Mouse (Mus musculus) neural tube, embryonic 15.5 days (tissue): ENCODE data around the gene Myo1f. TPM values are rescaled to one million over a fixed set of nuclear protein-coding genes. Genes with fewer than 3 reads are reported as not detected.
"Not testable (repeated sequence)": the region's sequence is repeated elsewhere in the genome, so short reads cannot be mapped to it uniquely, and the experiment has no call there.

ENCODE experiments used
- ATAC-seq: fragments of 200-750 bp; cut with Nextera tagmentation; 2 replicates; pipeline ENCODE4 v1.8.0; 2017; ENCODE audit warnings: mild to moderate bottlenecking, moderate TSS enrichment, moderate library complexity; ENCODE audit not compliant: low FRiP score
- H3K27ac ChIP-seq: fragments of 300-500 bp; sonication (generic); replicated peaks from 2 replicates; pipeline ENCODE4 v1.5.1; 2015; ENCODE audit warnings: mild to moderate bottlenecking, inconsistent platforms
- H3K27me3 ChIP-seq: fragments of 300-500 bp; sonication (generic); replicated peaks from 2 replicates; pipeline ENCODE4 v1.6.1; 2015; ENCODE audit warnings: inconsistent platforms
- H3K36me3 ChIP-seq: fragments of 300-500 bp; sonication (generic); 2 replicates; pipeline ENCODE4 v1.6.1; 2015; ENCODE audit warnings: inconsistent platforms
- H3K4me1 ChIP-seq: fragments of 300-500 bp; sonication (generic); 2 replicates; pipeline ENCODE4 v1.6.1; 2015; ENCODE audit warnings: inconsistent platforms
- H3K4me2 ChIP-seq: fragments of 300-500 bp; sonication (generic); 2 replicates; pipeline ENCODE4 v1.6.1; 2015; ENCODE audit warnings: inconsistent platforms, mild to moderate bottlenecking, moderate library complexity
- H3K4me3 ChIP-seq: fragments of 300-500 bp; sonication (generic); replicated peaks from 2 replicates; pipeline ENCODE4 v1.5.1; 2015; ENCODE audit warnings: mild to moderate bottlenecking, inconsistent platforms
- H3K9ac ChIP-seq: fragments of 300-500 bp; sonication (generic); replicated peaks from 2 replicates; pipeline ENCODE4 v1.6.1; 2015; ENCODE audit warnings: mild to moderate bottlenecking, inconsistent platforms
- H3K9me3 ChIP-seq: fragments of 300-500 bp; sonication (generic); replicated peaks from 2 replicates; pipeline ENCODE4 v1.6.1; 2016; ENCODE audit warnings: inconsistent platforms
- WGBS: fragments of 180-500 bp; shearing (Covaris S2); methylation state at CpG from one replicate; pipeline ENCODE4 v1.1.7; 2015; ENCODE audit warnings: mixed read lengths; 5-methylcytosine and 5-hydroxymethylcytosine counted together
- polyA plus RNA-seq: library from polyadenylated mRNA; unstranded; fragments of >200 nt; fragmentation: Nextera tagmentation; extraction: Ambion mirVana; gene quantifications from 2 replicates; pipeline ENCODE4 v1.2.1, GENCODE M21; 2015

Myo1f gene
- polyA plus RNA-seq, 1 experiment from 2014 or later: 2.1 TPM

GRCm38 (mm10) chr17:33597271-33597670 is 41.8 kb downstream of the Myo1f start:
- Histone ChIP-seq H3K27me3 (no peaks in the 10 kb centered on the region), H3K4me1 (no peaks in the 10 kb centered on the region), H3K4me2 (no peak overlapping the region), H3K9ac (no peak overlapping the region), H3K9me3 (no peaks in the 10 kb centered on the region), H3K36me3 (no peaks in the 10 kb centered on the region), H3K4me3 (no peak overlapping the region), H3K27ac (no peak overlapping the region)
- no peak for ATAC-seq

DNA sequence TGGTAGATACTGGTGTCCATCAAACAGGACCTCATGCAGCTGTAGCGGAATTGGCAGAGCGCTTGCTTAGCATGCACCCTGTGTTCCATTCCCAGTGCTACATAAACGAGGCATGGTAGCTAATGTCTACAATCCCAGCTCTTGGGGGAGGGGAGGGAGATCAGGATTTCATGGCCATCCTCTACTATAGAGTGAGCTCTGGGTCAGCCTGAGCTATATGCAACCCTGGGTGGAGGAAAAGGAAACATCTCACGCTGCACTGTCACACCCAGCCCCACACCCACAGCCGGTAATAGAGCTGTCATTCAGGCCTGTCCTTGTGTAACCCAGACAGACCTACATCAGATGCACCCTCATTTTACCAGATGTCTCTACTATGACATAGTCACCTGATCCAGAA is 43.0 kb downstream of the Myo1f start:
- Histone ChIP-seq H3K27me3 (no peaks in the 10 kb centered on the region), H3K4me2 (no peak overlapping the region), H3K4me1 (no peaks in the 10 kb centered on the region), H3K4me3 (no peak overlapping the region), H3K9ac (no peak overlapping the region), H3K36me3 (no peaks in the 10 kb centered on the region), H3K9me3 (no peaks in the 10 kb centered on the region), H3K27ac (no peak overlapping the region)
- WGBS: 94% methylated on average over 5 of the region's 5 CpGs
- ATAC-seq: no peak

DNA sequence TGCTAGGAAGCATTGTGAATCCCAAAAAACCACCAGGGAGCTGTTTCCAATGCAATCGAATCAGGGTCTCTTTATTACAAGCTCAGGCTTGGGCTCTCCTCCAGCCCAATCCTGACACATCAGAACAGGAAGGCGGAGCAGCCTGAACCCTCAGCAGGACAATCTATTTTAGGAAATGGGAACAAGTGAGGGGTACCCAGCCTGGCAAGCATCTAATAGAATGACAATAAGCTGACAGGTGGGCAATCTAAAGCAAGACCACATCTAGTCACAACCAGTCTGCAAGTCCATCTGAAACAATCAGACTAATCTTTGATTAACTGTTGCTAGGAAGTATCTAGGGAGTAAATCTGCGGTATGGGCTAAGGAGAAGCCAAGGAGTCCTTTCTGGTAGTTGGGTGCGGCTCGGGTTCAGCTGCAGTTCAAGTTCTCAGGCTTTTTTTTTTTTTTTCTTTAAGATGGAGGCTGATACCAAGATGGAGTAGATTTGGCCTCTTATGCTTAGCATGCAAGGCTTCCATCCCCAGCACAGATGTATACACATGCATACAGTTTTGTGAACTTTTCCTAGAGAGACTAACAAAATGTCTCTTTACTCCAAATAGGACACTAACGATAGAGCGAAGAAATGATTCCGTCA is 44.4 kb downstream of the Myo1f start:
- no peaks in the 10 kb centered on the region for H3K27me3 ChIP-seq
- no peak for ATAC-seq
- H3K27ac ChIP-seq: no peak overlapping the region
- H3K36me3 ChIP-seq: no peaks in the 10 kb centered on the region
- no peaks in the 10 kb centered on the region for H3K9me3 ChIP-seq
- H3K4me3 ChIP-seq: no peak overlapping the region
- 87% methylated on average over 8 of the region's 8 CpGs for WGBS
- no peak overlapping the region for H3K9ac ChIP-seq
- H3K4me2 ChIP-seq: no peak overlapping the region
- no peaks in the 10 kb centered on the region for H3K4me1 ChIP-seq

DNA sequence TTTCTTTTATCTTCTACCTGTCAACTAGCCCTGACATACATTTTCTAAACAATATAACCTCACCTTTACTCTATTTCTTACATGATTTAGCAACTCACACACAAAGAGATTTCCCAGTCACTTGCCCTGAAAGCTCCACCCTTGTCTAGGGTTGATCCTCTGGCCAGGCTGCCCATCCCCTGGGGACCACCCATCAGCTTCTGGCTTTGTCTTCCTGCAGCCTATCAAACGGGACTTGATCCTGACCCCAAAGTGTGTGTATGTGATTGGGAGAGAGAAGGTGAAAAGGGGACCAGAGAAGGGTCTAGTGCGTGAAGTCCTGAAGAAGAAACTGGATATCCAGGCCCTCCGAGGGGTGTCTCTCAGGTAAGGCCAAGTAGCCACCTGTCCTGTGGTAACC is 45.3 kb downstream of the Myo1f start:
- Histone ChIP-seq H3K4me3 (no peak overlapping the region), H3K27me3 (no peaks in the 10 kb centered on the region), H3K36me3 (no peaks in the 10 kb centered on the region), H3K9me3 (no peaks in the 10 kb centered on the region), H3K27ac (no peak overlapping the region), H3K9ac (no peak overlapping the region), H3K4me1 (no peaks in the 10 kb centered on the region), H3K4me2 (no peak overlapping the region)
- 87% methylated on average over 3 of the region's 3 CpGs for WGBS
- no peak for ATAC-seq

- Histone ChIP-seq H3K9ac (no peak overlapping the region), H3K36me3 (no peaks in the 10 kb centered on the region), H3K4me3 (no peak overlapping the region), H3K4me2 (no peak overlapping the region), H3K27ac (no peak overlapping the region), H3K27me3 (no peaks in the 10 kb centered on the region), H3K9me3 (no peaks in the 10 kb centered on the region), H3K4me1 (no peaks in the 10 kb centered on the region)
- 83% methylated on average over 12 of the region's 12 CpGs for WGBS
- no peak for ATAC-seq
Observed at GRCm38 (mm10) chr17:33601947-33602346, 46.4 kb downstream of the Myo1f start.

DNA sequence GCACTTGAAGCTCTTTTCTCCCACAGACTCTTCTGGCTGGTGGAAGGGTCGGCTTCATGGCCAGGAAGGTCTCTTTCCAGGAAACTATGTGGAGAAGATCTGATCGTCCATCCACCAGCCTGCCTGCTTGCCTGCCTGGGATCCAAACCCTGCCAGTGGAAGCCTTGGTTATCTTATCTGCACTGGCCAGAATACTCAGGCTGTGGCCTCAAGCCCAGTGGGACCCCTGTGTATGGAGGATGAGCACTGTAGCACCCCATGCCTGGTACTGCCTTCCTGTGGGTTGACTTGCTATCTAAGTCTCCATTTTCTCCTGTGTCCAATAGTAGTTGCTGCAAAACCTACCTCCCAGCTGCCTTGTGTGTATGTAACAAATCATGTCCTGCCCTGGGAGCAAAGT is 51.8 kb downstream of the Myo1f start:
- no peak overlapping the region for H3K4me2 ChIP-seq
- no peak for ATAC-seq
- no peak overlapping the region for H3K9ac ChIP-seq

DNA sequence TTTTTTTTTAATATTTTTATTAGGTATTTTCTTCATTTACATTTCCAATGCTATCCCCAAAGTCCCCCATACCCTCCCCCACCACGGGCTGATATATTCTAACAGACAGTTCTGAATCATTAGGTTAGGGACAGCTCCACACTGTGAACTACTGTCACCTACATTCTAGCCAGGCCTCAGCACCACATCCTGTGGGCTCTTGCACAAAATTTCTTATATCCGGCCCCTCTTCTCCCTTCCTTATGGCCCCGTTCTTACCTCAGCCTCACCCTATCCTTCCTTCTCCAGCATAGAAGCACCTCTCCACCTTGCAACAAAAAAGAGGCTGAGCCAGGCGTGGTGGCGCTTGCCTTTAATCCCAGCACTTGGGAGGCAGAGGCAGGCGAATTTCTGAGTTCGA is 55.0 kb downstream of the Myo1f start:
- WGBS: 94% methylated on average over 7 of the region's 7 CpGs
- Histone ChIP-seq H3K36me3 (no peaks in the 10 kb centered on the region), H3K9ac (no peak overlapping the region), H3K27ac (no peak overlapping the region), H3K4me1 (no peaks in the 10 kb centered on the region), H3K4me2 (no peak overlapping the region), H3K27me3 (no peaks in the 10 kb centered on the region), H3K4me3 (no peak overlapping the region), H3K9me3 (no peaks in the 10 kb centered on the region)
- no peak for ATAC-seq

More for the DNA sequence above, 51.8 kb downstream of the Myo1f start:
- Histone ChIP-seq H3K4me1 (no peaks in the 10 kb centered on the region), H3K9me3 (no peaks in the 10 kb centered on the region), H3K4me3 (no peak overlapping the region), H3K27me3 (no peaks in the 10 kb centered on the region), H3K36me3 (no peaks in the 10 kb centered on the region), H3K27ac (no peak overlapping the region)
- 88% methylated on average over 2 of the region's 2 CpGs for WGBS

- not testable (repeated sequence) for H3K4me1 ChIP-seq, H3K4me2 ChIP-seq, H3K36me3 ChIP-seq, H3K27ac ChIP-seq, ATAC-seq, H3K4me3 ChIP-seq, H3K9me3 ChIP-seq, H3K9ac ChIP-seq, H3K27me3 ChIP-seq
- 92% methylated on average over 5 of the region's 5 CpGs for WGBS
Observed at GRCm38 (mm10) chr17:33613726-33614125, 58.2 kb downstream of the Myo1f start.

DNA sequence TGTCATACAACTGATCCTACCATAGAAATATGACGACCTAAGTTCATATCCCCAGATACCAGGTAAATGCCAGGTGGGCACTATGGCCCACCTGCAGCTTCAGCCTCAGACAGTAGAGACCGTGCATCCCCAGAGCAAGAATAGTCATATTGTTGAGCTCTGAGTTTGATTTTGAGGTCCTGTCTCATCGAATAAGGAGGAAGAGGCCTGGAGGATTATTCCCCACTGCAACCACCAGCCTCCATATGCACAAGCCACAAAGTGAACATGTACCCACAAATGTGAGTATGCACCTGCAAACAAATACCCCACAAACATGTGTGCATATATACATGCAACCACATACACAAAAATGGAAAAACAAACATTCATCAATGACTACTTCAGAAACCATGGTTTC is 71.8 kb downstream of the Myo1f start:
- ATAC-seq: no peak
- Histone ChIP-seq H3K9me3 (no peaks in the 10 kb centered on the region), H3K36me3 (peaks cover 7% of the 10 kb centered on the region), H3K9ac (no peak overlapping the region), H3K27ac (no peak overlapping the region), H3K4me2 (no peak overlapping the region), H3K4me3 (no peak overlapping the region), H3K4me1 (peaks cover 27% of the 10 kb centered on the region), H3K27me3 (no peaks in the 10 kb centered on the region)
- WGBS: 93% methylated on average over 3 of the region's 3 CpGs

DNA sequence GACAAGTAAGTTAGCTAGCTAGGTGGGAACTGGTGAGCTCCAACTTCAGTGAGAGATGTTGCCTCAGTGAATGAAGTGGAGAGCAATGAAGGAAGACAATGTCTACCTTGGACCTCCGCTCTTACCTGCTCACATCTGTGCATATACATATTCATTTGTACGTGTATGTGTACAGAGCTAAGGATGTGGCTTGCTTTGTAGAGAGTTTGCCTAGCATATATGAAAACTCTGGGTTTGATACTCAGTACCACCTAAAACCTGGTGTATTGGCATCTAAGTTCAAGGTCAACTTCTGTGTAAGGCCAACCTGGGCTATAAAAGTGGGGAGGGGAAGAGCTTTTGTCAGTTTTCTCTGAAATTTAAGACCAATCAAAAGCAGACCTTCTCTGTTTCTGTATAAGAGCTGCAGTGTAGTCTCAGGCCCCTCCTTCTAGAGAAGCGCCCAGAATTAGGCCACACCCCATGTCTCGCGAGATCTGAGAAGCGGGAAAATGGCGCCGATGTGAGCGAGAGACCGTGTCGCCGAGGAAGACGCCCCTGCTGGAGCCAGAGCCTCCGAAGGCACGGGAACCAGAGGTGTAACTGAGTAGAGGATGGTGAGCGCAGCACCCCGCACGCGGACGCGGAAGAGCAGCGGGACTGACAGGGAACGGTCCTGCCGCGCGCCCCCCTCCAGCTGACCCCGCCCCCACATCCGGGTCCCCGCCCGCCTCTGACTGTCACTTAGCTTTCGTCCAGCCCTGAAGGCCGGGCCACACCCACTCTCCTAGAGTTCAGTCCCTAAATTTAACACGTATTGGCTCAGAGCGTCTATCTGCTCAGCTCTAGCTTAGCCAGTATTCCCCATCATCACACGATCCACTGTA is 73.3 kb downstream of the Myo1f start, which contains the start of gene Zfp414:
Zfp414 (plus strand) TSS at position 470 of the 866 bp plus-strand sequence.
- H3K9me3 ChIP-seq: no peaks in the 10 kb centered on the region
- peak within 1 kb of the TSS; percentile 78 for H3K4me3 ChIP-seq
- no peaks in the 10 kb centered on the region for H3K27me3 ChIP-seq
- H3K4me2 ChIP-seq: peak within 1 kb of the TSS; percentile 81
- 4% methylated on average over 35 of the region's 35 CpGs for WGBS
- peak within 1 kb of the TSS; percentile 85 for H3K9ac ChIP-seq
- peak; percentile 97 for ATAC-seq
- peaks cover 12% of the 10 kb centered on the region for H3K36me3 ChIP-seq
- peaks cover 27% of the 10 kb centered on the region for H3K4me1 ChIP-seq
- peak within 1 kb of the TSS; percentile 99 for H3K27ac ChIP-seq

DNA sequence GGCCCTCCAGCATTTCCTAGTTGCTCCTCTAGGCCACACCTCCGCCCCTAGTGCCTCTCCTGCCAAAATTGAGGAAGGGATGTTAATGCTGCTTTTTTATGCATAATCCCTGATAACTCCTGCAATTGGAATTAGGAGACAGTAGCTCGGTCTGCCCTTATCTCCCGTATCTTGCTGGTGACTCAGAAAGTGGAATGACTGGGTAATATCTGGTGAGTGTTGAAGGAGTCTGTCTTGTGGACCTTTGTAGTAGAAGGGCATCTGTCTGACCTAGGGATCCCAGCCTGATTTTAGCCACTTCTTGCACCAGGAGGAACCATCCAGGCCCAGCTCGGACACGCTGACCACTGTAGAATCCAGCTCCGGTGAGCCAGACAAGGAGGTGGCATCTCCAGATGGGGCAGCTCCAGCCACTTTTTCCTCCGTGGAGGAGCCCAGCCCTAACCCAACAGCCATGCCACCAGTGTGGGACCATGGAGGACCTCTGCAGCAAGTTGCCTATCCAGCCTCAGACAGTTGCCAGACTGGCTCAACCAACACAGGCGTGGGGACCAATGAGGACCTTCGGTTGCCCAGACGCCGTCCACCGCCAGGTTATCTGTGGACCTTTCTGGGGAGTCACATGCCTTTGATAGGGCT is 74.1 kb downstream of the Myo1f start:
- Histone ChIP-seq H3K9ac (peak overlapping the region; percentile 85), H3K36me3 (peaks cover 18% of the 10 kb centered on the region), H3K9me3 (no peaks in the 10 kb centered on the region), H3K27ac (peak overlapping the region; percentile 99), H3K27me3 (no peaks in the 10 kb centered on the region), H3K4me2 (peak overlapping the region; percentile 81), H3K4me1 (peaks cover 27% of the 10 kb centered on the region), H3K4me3 (peak overlapping the region; percentile 78)
- peak; percentile 18 for ATAC-seq
- WGBS: 76% methylated on average over 12 of the region's 12 CpGs
